Mouse (Mus musculus) kidney, embryonic 15.5 days (tissue): ENCODE measurements around the gene Ppp2r3d. TPM values are rescaled to one million over a fixed set of nuclear protein-coding genes. Genes with fewer than 3 reads are reported as not detected.

Source experiments
- polyA plus RNA-seq: library from polyadenylated mRNA; unstranded; fragments of >200 nt; fragmentation: Nextera tagmentation; extraction: Ambion mirVana; gene quantifications from 2 replicates; pipeline ENCODE4 v1.2.1, GENCODE M21; 2015

Gene Ppp2r3d
- polyA plus RNA-seq, 1 experiment from 2014 or later = 150 TPM

Other genes with a start within 250 kb of the Ppp2r3d start
- gene 2010315B03Rik, start 164.2 kb downstream of the Ppp2r3d start, polyA plus RNA-seq = 11.2 and 11.5 TPM in 2 replicates
- gene Gm21836, start 16.9 kb upstream of the Ppp2r3d start, polyA plus RNA-seq = not detected in 2 replicates